Mouse (Mus musculus) neural tube, embryonic 12.5 days (tissue): ENCODE data around the gene Slco1a1. TPM values are rescaled to one million over a fixed set of nuclear protein-coding genes. Genes with fewer than 3 reads are reported as not detected.
"Not testable (repeated sequence)": the region's sequence is repeated elsewhere in the genome, so short reads cannot be mapped to it uniquely, and the experiment has no call there.

ENCODE experiments used
- ATAC-seq: fragments of 200-750 bp; cut with Nextera tagmentation; 2 replicates; pipeline ENCODE4 v1.8.0; 2017; ENCODE audit warnings: low read depth, mild to moderate bottlenecking, moderate TSS enrichment, moderate library complexity; ENCODE audit not compliant: low FRiP score
- H3K27ac ChIP-seq: fragments of 300-500 bp; sonication (generic); 2 replicates; pipeline ENCODE4 v1.5.1; 2016
- H3K27me3 ChIP-seq: fragments of 300-500 bp; sonication (generic); replicated peaks from 2 replicates; pipeline ENCODE4 v1.6.1; 2016; ENCODE audit warnings: mild to moderate bottlenecking
- H3K36me3 ChIP-seq: fragments of 300-500 bp; sonication (generic); 2 replicates; pipeline ENCODE4 v1.6.1; 2016; ENCODE audit warnings: mild to moderate bottlenecking
- H3K4me1 ChIP-seq: fragments of 300-500 bp; sonication (generic); 2 replicates; pipeline ENCODE4 v1.6.1; 2016
- H3K4me2 ChIP-seq: fragments of 300-500 bp; sonication (generic); replicated peaks from 2 replicates; pipeline ENCODE4 v1.6.1; 2016; ENCODE audit warnings: mild to moderate bottlenecking
- H3K4me3 ChIP-seq: fragments of 300-500 bp; sonication (generic); 2 replicates; pipeline ENCODE4 v1.5.1; 2016
- H3K9ac ChIP-seq: fragments of 300-500 bp; sonication (generic); 2 replicates; pipeline ENCODE4 v1.6.1; 2016; ENCODE audit warnings: mild to moderate bottlenecking
- H3K9me3 ChIP-seq: fragments of 300-500 bp; sonication (generic); 2 replicates; pipeline ENCODE4 v1.6.1; 2016; ENCODE audit warnings: mild to moderate bottlenecking
- WGBS: fragments of 180-500 bp; shearing (Covaris S2); methylation state at CpG from one replicate; pipeline ENCODE4 v1.1.7; 2016; 5-methylcytosine and 5-hydroxymethylcytosine counted together
- polyA plus RNA-seq: library from polyadenylated mRNA; unstranded; fragments of >200 nt; fragmentation: Nextera tagmentation; extraction: Ambion mirVana; gene quantifications from 2 replicates; pipeline ENCODE4 v1.2.1, GENCODE M21; 2016

Gene Slco1a1
- not detected in 2 replicates for polyA plus RNA-seq

GRCm38 (mm10) chr6:141946862-141947261 lies at the start of gene Slco1a1:
Slco1a1 (minus strand) TSS chr6:141946962.
- Histone ChIP-seq H3K4me3 (no peak within 1 kb of the TSS), H3K9me3 (no peaks in the 10 kb centered on the region), H3K27me3 (no peaks in the 10 kb centered on the region), H3K36me3 (no peaks in the 10 kb centered on the region), H3K9ac (no peak within 1 kb of the TSS), H3K27ac (no peak within 1 kb of the TSS), H3K4me2 (no peak within 1 kb of the TSS), H3K4me1 (no peaks in the 10 kb centered on the region)
- ATAC-seq = no peak

- H3K9me3 ChIP-seq = no peaks in the 10 kb centered on the region
- H3K27me3 ChIP-seq = no peaks in the 10 kb centered on the region
- no peak overlapping the region for H3K27ac ChIP-seq
- H3K4me1 ChIP-seq = no peaks in the 10 kb centered on the region
- no peak overlapping the region for H3K4me2 ChIP-seq
- no peak for ATAC-seq
- H3K4me3 ChIP-seq = no peak overlapping the region
- WGBS = 99% methylated on average over 6 of the region's 6 CpGs
- no peaks in the 10 kb centered on the region for H3K36me3 ChIP-seq
- no peak overlapping the region for H3K9ac ChIP-seq
Observed at GRCm38 (mm10) chr6:141986772-141987171, 40.0 kb upstream of the Slco1a1 start.

DNA sequence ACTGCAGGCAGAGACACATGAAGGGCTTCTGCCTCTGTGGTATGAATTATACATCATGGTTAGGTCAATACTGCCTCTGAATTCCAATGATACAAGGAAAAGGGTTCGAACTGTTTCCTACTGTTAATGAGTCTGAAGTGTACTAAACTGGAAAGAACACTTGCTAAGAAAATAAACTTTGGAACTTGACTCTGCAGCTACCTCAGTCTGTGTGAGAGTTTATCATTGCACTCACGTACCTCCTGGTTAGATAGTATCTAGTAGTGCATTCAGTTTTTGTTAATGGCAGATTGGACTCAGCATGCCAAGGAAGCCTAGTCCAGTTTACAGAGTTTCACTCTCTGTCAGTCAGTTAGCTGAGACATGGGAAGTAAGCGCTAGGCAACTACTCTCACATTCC lies 37.9 kb upstream of the Slco1a1 start:
- Histone ChIP-seq H3K9ac (no peak overlapping the region), H3K4me1 (no peaks in the 10 kb centered on the region), H3K27me3 (no peaks in the 10 kb centered on the region), H3K36me3 (no peaks in the 10 kb centered on the region), H3K27ac (no peak overlapping the region), H3K4me3 (no peak overlapping the region), H3K4me2 (no peak overlapping the region), H3K9me3 (no peaks in the 10 kb centered on the region)
- ATAC-seq = no peak
- WGBS = 84% methylated on average over 3 of the region's 3 CpGs

GRCm38 (mm10) chr6:141962420-141962819 lies 15.7 kb upstream of the Slco1a1 start:
- Histone ChIP-seq H3K9me3 (no peaks in the 10 kb centered on the region), H3K4me3 (no peak overlapping the region), H3K9ac (no peak overlapping the region), H3K36me3 (no peaks in the 10 kb centered on the region), H3K4me2 (no peak overlapping the region), H3K27ac (no peak overlapping the region), H3K27me3 (no peaks in the 10 kb centered on the region), H3K4me1 (no peaks in the 10 kb centered on the region)
- WGBS = 86% methylated on average over 1 of the region's 1 CpGs
- ATAC-seq = no peak

DNA sequence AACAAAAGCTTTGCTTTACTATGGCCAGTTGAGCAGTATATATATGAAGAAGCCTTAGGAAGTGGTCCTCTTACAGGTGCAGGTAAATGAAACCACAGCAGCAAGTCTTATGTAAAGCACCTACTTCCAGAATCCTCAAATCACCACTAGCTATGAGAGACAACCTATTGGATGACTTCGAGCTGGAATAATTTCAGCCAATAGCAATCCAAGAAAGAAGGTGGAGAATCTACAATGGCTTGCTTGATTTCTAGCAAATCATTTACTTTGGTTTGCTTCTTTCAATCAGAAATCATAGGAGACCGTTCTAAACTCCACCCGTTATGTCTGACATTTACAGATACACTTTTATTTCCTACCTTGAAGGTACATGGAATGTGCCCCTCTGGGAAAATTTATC lies 15.1 kb upstream of the Slco1a1 start:
- H3K27ac ChIP-seq = no peak overlapping the region
- H3K4me3 ChIP-seq = no peak overlapping the region
- no peaks in the 10 kb centered on the region for H3K4me1 ChIP-seq
- H3K36me3 ChIP-seq = no peaks in the 10 kb centered on the region
- no peaks in the 10 kb centered on the region for H3K27me3 ChIP-seq
- 95% methylated on average over 3 of the region's 3 CpGs for WGBS
- no peaks in the 10 kb centered on the region for H3K9me3 ChIP-seq
- H3K9ac ChIP-seq = no peak overlapping the region
- no peak for ATAC-seq
- no peak overlapping the region for H3K4me2 ChIP-seq

- Histone ChIP-seq H3K36me3 (no peaks in the 10 kb centered on the region), H3K9ac (no peak overlapping the region), H3K9me3 (no peaks in the 10 kb centered on the region), H3K27ac (no peak overlapping the region), H3K4me3 (no peak overlapping the region), H3K4me1 (no peaks in the 10 kb centered on the region), H3K27me3 (no peaks in the 10 kb centered on the region), H3K4me2 (no peak overlapping the region)
- 85% methylated on average over 5 of the region's 5 CpGs for WGBS
- ATAC-seq = no peak
Observed at GRCm38 (mm10) chr6:141960482-141960881, 13.7 kb upstream of the Slco1a1 start.

DNA sequence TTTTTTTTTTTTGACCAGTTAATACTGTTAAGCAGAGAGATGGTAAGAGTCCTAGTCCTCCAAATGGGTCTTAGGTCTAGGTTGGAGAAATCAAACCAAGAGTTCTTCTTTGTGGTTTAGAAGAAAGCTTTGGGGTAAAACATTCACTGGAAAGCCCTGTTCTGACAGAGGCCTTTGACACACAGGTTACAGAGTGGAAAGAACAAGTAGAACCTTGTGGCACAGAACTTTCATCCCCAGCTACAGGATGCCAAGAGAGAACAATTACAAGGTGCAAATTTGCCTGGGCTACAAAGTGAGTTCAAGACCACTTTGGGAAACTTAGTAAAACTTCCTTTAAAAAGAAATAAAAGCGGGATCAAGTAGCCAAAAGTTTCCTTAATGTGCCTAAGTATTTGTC lies 6.3 kb downstream of the Slco1a1 start:
- 84% methylated on average over 1 of the region's 1 CpGs for WGBS
- H3K4me2 ChIP-seq = no peak overlapping the region

GRCm38 (mm10) chr6:141898197-141898596 lies 48.6 kb downstream of the Slco1a1 start:
- no peaks in the 10 kb centered on the region for H3K36me3 ChIP-seq
- WGBS = 76% methylated on average over 2 of the region's 2 CpGs

More for the DNA sequence above, 6.3 kb downstream of the Slco1a1 start:
- H3K27me3 ChIP-seq = no peaks in the 10 kb centered on the region
- H3K4me1 ChIP-seq = no peaks in the 10 kb centered on the region
- H3K9ac ChIP-seq = no peak overlapping the region
- H3K36me3 ChIP-seq = no peaks in the 10 kb centered on the region
- no peak overlapping the region for H3K27ac ChIP-seq
- H3K9me3 ChIP-seq = no peaks in the 10 kb centered on the region
- no peak overlapping the region for H3K4me3 ChIP-seq
- no peak for ATAC-seq

GRCm38 (mm10) chr6:141889723-141890122 lies 57.0 kb downstream of the Slco1a1 start:
- no peaks in the 10 kb centered on the region for H3K9me3 ChIP-seq
- whole genome bisulfite sequencing = 40% methylated on average over 2 of the region's 2 CpGs
- no peaks in the 10 kb centered on the region for H3K27me3 ChIP-seq
- H3K9ac ChIP-seq = no peak overlapping the region
- H3K4me3 ChIP-seq = no peak overlapping the region
- no peak overlapping the region for H3K4me2 ChIP-seq
- H3K4me1 ChIP-seq = no peaks in the 10 kb centered on the region
- no peak overlapping the region for H3K27ac ChIP-seq
- no peaks in the 10 kb centered on the region for H3K36me3 ChIP-seq
- no peak for ATAC-seq

More at GRCm38 (mm10) chr6:141898197-141898596, 48.6 kb downstream of the Slco1a1 start:
- Histone ChIP-seq H3K4me3 (no peak overlapping the region), H3K4me2 (no peak overlapping the region), H3K9me3 (no peaks in the 10 kb centered on the region), H3K4me1 (no peaks in the 10 kb centered on the region), H3K9ac (no peak overlapping the region), H3K27ac (no peak overlapping the region), H3K27me3 (no peaks in the 10 kb centered on the region)
- no peak for ATAC-seq

GRCm38 (mm10) chr6:141888248-141888647 lies 58.5 kb downstream of the Slco1a1 start:
- WGBS = 73% methylated on average over 2 of the region's 2 CpGs
- H3K36me3 ChIP-seq = no peaks in the 10 kb centered on the region
- no peaks in the 10 kb centered on the region for H3K9me3 ChIP-seq
- no peak overlapping the region for H3K9ac ChIP-seq
- ATAC-seq = no peak
- no peak overlapping the region for H3K27ac ChIP-seq
- no peaks in the 10 kb centered on the region for H3K27me3 ChIP-seq
- no peak overlapping the region for H3K4me3 ChIP-seq
- no peaks in the 10 kb centered on the region for H3K4me1 ChIP-seq
- H3K4me2 ChIP-seq = no peak overlapping the region

- WGBS = 65% methylated on average over 1 of the region's 1 CpGs
- Histone ChIP-seq H3K27ac (no peak overlapping the region), H3K4me1 (no peaks in the 10 kb centered on the region), H3K4me2 (no peak overlapping the region), H3K9me3 (no peaks in the 10 kb centered on the region), H3K9ac (no peak overlapping the region), H3K4me3 (no peak overlapping the region), H3K27me3 (no peaks in the 10 kb centered on the region), H3K36me3 (no peaks in the 10 kb centered on the region)
- ATAC-seq = no peak
Observed at GRCm38 (mm10) chr6:141882581-141882980, 64.2 kb downstream of the Slco1a1 start.

- not testable (repeated sequence) for H3K9me3 ChIP-seq, ATAC-seq, H3K4me2 ChIP-seq, H3K9ac ChIP-seq, H3K36me3 ChIP-seq, H3K4me1 ChIP-seq, H3K4me3 ChIP-seq, H3K27me3 ChIP-seq, H3K27ac ChIP-seq
- 79% methylated on average over 4 of the region's 4 CpGs for WGBS
Observed at GRCm38 (mm10) chr6:141875742-141876141, 71.0 kb downstream of the Slco1a1 start.

DNA sequence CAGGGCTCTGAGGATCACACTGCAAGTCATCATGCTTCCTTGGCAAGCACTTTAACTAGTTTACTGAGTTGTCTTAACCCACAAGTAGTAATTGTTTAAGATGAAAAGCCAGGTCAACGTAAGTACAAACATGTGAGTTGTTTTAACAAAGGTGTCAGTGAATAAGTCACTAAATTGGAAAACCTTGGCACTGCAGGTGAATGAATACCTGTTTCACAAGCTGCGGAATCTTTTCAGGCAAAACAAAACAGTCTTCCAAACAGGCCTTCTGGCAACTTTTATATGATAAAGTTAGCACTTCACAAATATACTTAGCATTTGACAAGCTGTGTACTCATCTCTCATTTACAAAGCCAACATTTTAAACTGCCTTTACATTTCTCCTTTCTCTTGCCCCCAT lies 75.1 kb downstream of the Slco1a1 start:
- no peak overlapping the region for H3K4me3 ChIP-seq
- no peaks in the 10 kb centered on the region for H3K9me3 ChIP-seq
- ATAC-seq = no peak
- H3K27me3 ChIP-seq = no peaks in the 10 kb centered on the region
- no peak overlapping the region for H3K9ac ChIP-seq
- 90% methylated on average over 2 of the region's 2 CpGs for WGBS
- H3K4me2 ChIP-seq = no peak overlapping the region
- H3K36me3 ChIP-seq = no peaks in the 10 kb centered on the region
- H3K4me1 ChIP-seq = no peaks in the 10 kb centered on the region
- no peak overlapping the region for H3K27ac ChIP-seq
